ENCODE assay signal across 17 mouse cellular contexts in the genomic region with DNA sequence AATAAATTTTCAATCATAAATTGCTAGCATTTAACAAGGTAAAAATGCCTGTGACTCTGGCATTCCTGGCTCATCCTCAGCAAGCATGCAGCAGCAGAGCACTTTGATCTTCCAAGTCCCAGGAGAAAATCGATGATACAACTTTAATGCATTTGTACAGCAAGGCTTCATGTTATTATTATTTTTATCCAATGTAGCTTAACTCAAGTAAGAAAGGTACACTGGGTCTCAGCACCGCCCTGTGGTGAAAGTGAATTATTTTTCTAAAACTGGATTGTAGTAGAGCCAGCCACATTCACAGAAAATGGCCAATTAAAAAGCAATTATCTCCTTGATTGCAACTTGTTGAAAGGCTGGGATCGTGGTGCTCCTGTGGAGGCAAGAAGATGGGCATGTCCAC.
DNase-seq lines count a peak whose midpoint lies in the region; ATAC-seq and TF ChIP-seq lines count a peak whose summit lies in the region.
"Had no signal": no experiment of that assay in that cellular context is flagged by ENCODE, and none has a peak within 500 bp of the region (broad histone marks: within the 10 kb centered on the region; RNA-seq: fewer than 3 reads in every experiment).

No protein-coding gene starts in this region.

- POLR2A ChIA-PET in Patski (lab: Charles Lee) = interaction anchor here (1.0 kb wide), 1 partner anchor 38 kb away, joined by 5 read pairs; no protein-coding TSS in a partner anchor

- in situ Hi-C loops in Patski (cut with MboI; ENCODE audit: low pct_unique_long_range_greater_than_20kb) = no loop called here

- CTCF ChIA-PET in Patski (lab: Charles Lee) = no interaction called here

- H3K4me1 ChIP-seq in forebrain, embryonic 16.5 days (replicated peaks; ENCODE audit: control insufficient read depth, insufficient read depth, low read length) = peaks cover 17% of the 10 kb centered on the region
- H3K4me1 ChIP-seq in forebrain, embryonic 15.5 days = peaks cover 15% of the 10 kb centered on the region
- peaks cover 5% of the 10 kb centered on the region; the same call in 1 of the 2 replicates for H3K4me1 ChIP-seq in midbrain, postnatal 0 days (ENCODE audit: insufficient read depth, low read length)
- H3K4me1 ChIP-seq: limb, embryonic 10.5 days; liver, embryonic 15.5 days; megakaryocyte, embryonic 14.5 days; neural tube, embryonic 12.5 days had no signal

- DNase-seq in layer of hippocampus, adult 11-12 months (ENCODE audit: low spot score) = peak; percentile 20
- DNase-seq in layer of hippocampus, adult 9-11 months = no peak
- DNase-seq in Patski (ENCODE audit: low read depth, low spot score) = no peak
- peak; percentile 62 for DNase-seq in midbrain, postnatal 0 days (ENCODE audit: low spot score)
- no peak for DNase-seq in yolk sac, embryonic 10.5 days (ENCODE audit: low spot score)
- no peak for DNase-seq in thymus, postnatal 36 days
- DNase-seq: B cell, adult 2 months; heart, postnatal 10 days; kidney, adult 2 months had no signal

- no peak overlapping the region for H3K4me2 ChIP-seq in forebrain, embryonic 16.5 days (ENCODE audit: low read length)
- no peak overlapping the region for H3K4me2 ChIP-seq in forebrain, embryonic 15.5 days (replicated peaks)
- H3K4me2 ChIP-seq in midbrain, postnatal 0 days (ENCODE audit: low read depth, low read length, poor library complexity, severe bottlenecking) = no peak overlapping the region
- H3K4me2 ChIP-seq: embryonic facial prominence, embryonic 13.5 days; liver, embryonic 15.5 days; neural tube, embryonic 12.5 days had no signal

- 0 out of 2 replicates have a peak, but pooled peaks have one; percentile 7 for ATAC-seq in forebrain, embryonic 16.5 days
- no peak for ATAC-seq in forebrain, embryonic 15.5 days (replicated peaks)
- no peak for ATAC-seq in Patski
- ATAC-seq in midbrain, postnatal 0 days (ENCODE audit: low FRiP score) = peak; percentile 53; the same call in 1 of the 2 replicates

- H3K36me3 ChIP-seq in forebrain, embryonic 16.5 days (ENCODE audit: control insufficient read depth, insufficient read depth) = no peaks in the 10 kb centered on the region
- no peaks in the 10 kb centered on the region for H3K36me3 ChIP-seq in forebrain, embryonic 15.5 days
- no peaks in the 10 kb centered on the region for H3K36me3 ChIP-seq in midbrain, postnatal 0 days (ENCODE audit: insufficient read depth, low read length)
- H3K36me3 ChIP-seq: embryonic facial prominence, embryonic 13.5 days; G1E; limb, embryonic 10.5 days; liver, embryonic 15.5 days; neural tube, embryonic 12.5 days had no signal

- H3K9ac ChIP-seq in forebrain, embryonic 16.5 days (replicated peaks; ENCODE audit: low read depth, low read length) = no peak overlapping the region
- no peak overlapping the region for H3K9ac ChIP-seq in forebrain, embryonic 15.5 days (replicated peaks)
- H3K9ac ChIP-seq in midbrain, postnatal 0 days (replicated peaks; ENCODE audit: low read length, poor library complexity, severe bottlenecking) = no peak overlapping the region
- H3K9ac ChIP-seq: embryonic facial prominence, embryonic 13.5 days; liver, embryonic 15.5 days; neural tube, embryonic 12.5 days had no signal

- no peaks in the 10 kb centered on the region for H3K9me3 ChIP-seq in forebrain, embryonic 16.5 days (ENCODE audit: control insufficient read depth, low read length)
- no peaks in the 10 kb centered on the region for H3K9me3 ChIP-seq in forebrain, embryonic 15.5 days
- no peaks in the 10 kb centered on the region for H3K9me3 ChIP-seq in midbrain, postnatal 0 days (ENCODE audit: low read length)
- H3K9me3 ChIP-seq: embryonic facial prominence, embryonic 13.5 days; G1E; limb, embryonic 10.5 days; liver, embryonic 15.5 days; megakaryocyte, embryonic 14.5 days; neural tube, embryonic 12.5 days had no signal

- H3K27ac ChIP-seq in forebrain, embryonic 16.5 days (ENCODE audit: low read length) = no peak overlapping the region
- no peak overlapping the region for H3K27ac ChIP-seq in forebrain, embryonic 15.5 days (replicated peaks)
- peak overlapping the region; percentile 44; the same call in 1 of the 2 replicates for H3K27ac ChIP-seq in midbrain, postnatal 0 days (ENCODE audit: low read depth, low read length)
- H3K27ac ChIP-seq: limb, embryonic 10.5 days; liver, embryonic 15.5 days; neural tube, embryonic 12.5 days had no signal

- peak; percentile 44 for TF ChIP-seq CTCF in Patski (IDR thresholded peaks at IDR 0.05)
- TF ChIP-seq CTCF in midbrain, postnatal 0 days (IDR thresholded peaks at IDR 0.05) = peak; percentile 72

- 44% methylated on average over 3 of the region's 3 CpGs for WGBS in forebrain, embryonic 16.5 days
- 43% methylated on average over 3 of the region's 3 CpGs for WGBS in forebrain, embryonic 15.5 days
- 51% methylated on average over 3 of the region's 3 CpGs for WGBS in midbrain, postnatal 0 days

- no peaks in the 10 kb centered on the region for H3K27me3 ChIP-seq in forebrain, embryonic 16.5 days (replicated peaks; ENCODE audit: control insufficient read depth, insufficient read depth, low read length)
- no peaks in the 10 kb centered on the region for H3K27me3 ChIP-seq in forebrain, embryonic 15.5 days
- H3K27me3 ChIP-seq in Patski = no peaks in the 10 kb centered on the region
- H3K27me3 ChIP-seq in midbrain, postnatal 0 days (ENCODE audit: insufficient read depth, low read length) = no peaks in the 10 kb centered on the region
- H3K27me3 ChIP-seq: embryonic facial prominence, embryonic 13.5 days; liver, embryonic 15.5 days; neural tube, embryonic 12.5 days had no signal

- H3K4me3 ChIP-seq in forebrain, embryonic 16.5 days (replicated peaks; ENCODE audit: low read length) = no peak overlapping the region
- H3K4me3 ChIP-seq in forebrain, embryonic 15.5 days = no peak overlapping the region
- no peak overlapping the region for H3K4me3 ChIP-seq in midbrain, postnatal 0 days (ENCODE audit: low read depth, low read length)
- H3K4me3 ChIP-seq: embryonic facial prominence, embryonic 13.5 days; limb, embryonic 10.5 days; liver, embryonic 15.5 days; megakaryocyte, embryonic 14.5 days; neural tube, embryonic 12.5 days had no signal

Comparison
In these comparisons a context has a peak if more than half of its experiments do, and no peak if none do; other contexts are left out.
1. ATAC-seq: peak in forebrain, embryonic 16.5 days (single experiment) and midbrain, postnatal 0 days (single experiment); none in forebrain, embryonic 15.5 days (single experiment) and Patski (single experiment).
2. DNase-seq: peak in layer of hippocampus, adult 11-12 months (single experiment) and midbrain, postnatal 0 days (single experiment); none in layer of hippocampus, adult 9-11 months (single experiment), Patski (single experiment), yolk sac, embryonic 10.5 days (single experiment) and thymus, postnatal 36 days (0 of 2).